Comparison of ENCODE assay signal across 22 mouse cellular contexts in genomic region chr15:102866788-102867187, GRCm38 (mm10). TPM values are rescaled to one million over a fixed set of nuclear protein-coding genes. Genes with fewer than 3 reads are reported as not detected.
"Had no signal": no experiment of that assay in that cellular context is flagged by ENCODE, and none has a peak within 500 bp of the region (broad histone marks: within the 10 kb centered on the region; RNA-seq: fewer than 3 reads in every experiment).

No protein-coding gene starts in this region.

- H3K27ac ChIP-seq: neural tube, embryonic 15.5 days; stomach, embryonic 15.5 days; stomach, postnatal 0 days had no signal

- H3K36me3 ChIP-seq: neural tube, embryonic 15.5 days; stomach, embryonic 15.5 days had no signal

- H3K4me3 ChIP-seq: neural tube, embryonic 15.5 days; stomach, embryonic 15.5 days had no signal

- H3K9me3 ChIP-seq: neural tube, embryonic 15.5 days; stomach, embryonic 15.5 days had no signal

- DNase-seq: retina, postnatal 1 day; right cerebral cortex, adult 18-20 months; right cerebral cortex, postnatal 14 days; right cerebral cortex, postnatal 25 days; right cerebral cortex, postnatal 4 days; spleen, adult 18-20 months; thymus, adult 18-20 months; thymus, adult 2 months; thymus, postnatal 14 days; thymus, postnatal 25 days; thymus, postnatal 36 days; thymus, postnatal 4 days had no signal

- H3K4me1 ChIP-seq: neural tube, embryonic 15.5 days; stomach, embryonic 15.5 days had no signal

- H3K27me3 ChIP-seq: neural tube, embryonic 15.5 days; stomach, embryonic 15.5 days had no signal

- H3K9ac ChIP-seq: neural tube, embryonic 15.5 days; stomach, embryonic 15.5 days had no signal

RNA-seq across cellular contexts. Expression of gene Hoxc13, which starts 54.1 kb away (rescaled TPM):
- total RNA-seq: neutrophil, adult 5-6 weeks had no signal
- polyA plus RNA-seq: neural tube, embryonic 14.5 days; small intestine, adult 2 months; spleen, adult 2 months; stomach, embryonic 14.5 days; stomach, embryonic 15.5 days; stomach, embryonic 16.5 days; stomach, postnatal 0 days; testis, adult 2 months; thymus, adult 2 months had no signal
